ENCODE assay signal across 13 mouse cellular contexts in genomic region chr3:152728238-152728637, GRCm38 (mm10).
"Had no signal": no experiment of that assay in that cellular context is flagged by ENCODE, and none has a peak within 500 bp of the region (broad histone marks: within the 10 kb centered on the region; RNA-seq: fewer than 3 reads in every experiment).

No protein-coding gene starts in this region.

- DNase-seq: kidney, adult 11 months; kidney, postnatal 14 days; left cerebral cortex, postnatal 4 days; lung, embryonic 14.5 days; lung, postnatal 10 days; lung, postnatal 4 days; right cerebral cortex, adult 18-20 months; right cerebral cortex, postnatal 25 days; thymus, postnatal 36 days had no signal

- H3K4me3 ChIP-seq: kidney, embryonic 15.5 days; limb, embryonic 13.5 days; neural tube, embryonic 13.5 days had no signal

- H3K4me2 ChIP-seq: kidney, embryonic 15.5 days; limb, embryonic 13.5 days; lung, embryonic 14.5 days; neural tube, embryonic 13.5 days had no signal

- H3K9ac ChIP-seq: kidney, embryonic 15.5 days; limb, embryonic 13.5 days; lung, embryonic 14.5 days; neural tube, embryonic 13.5 days had no signal

- ATAC-seq: midbrain, embryonic 16.5 days had no signal

- H3K27me3 ChIP-seq: kidney, embryonic 15.5 days; limb, embryonic 13.5 days; neural tube, embryonic 13.5 days had no signal

- H3K4me1 ChIP-seq: limb, embryonic 13.5 days; neural tube, embryonic 13.5 days had no signal

- H3K9me3 ChIP-seq: kidney, embryonic 15.5 days; limb, embryonic 13.5 days; neural tube, embryonic 13.5 days had no signal

- H3K27ac ChIP-seq: kidney, embryonic 15.5 days; limb, embryonic 13.5 days; neural tube, embryonic 13.5 days had no signal
